Mouse (Mus musculus): ENCODE results near the gene Vmn2r76. TPM values are rescaled to one million over a fixed set of nuclear protein-coding genes. Genes with fewer than 3 reads are reported as not detected.
"Not testable (repeated sequence)": the region's sequence is repeated elsewhere in the genome, so short reads cannot be mapped to it uniquely, and the experiment has no call there.

The Vmn2r76 gene
- total RNA-seq (2014; rRNA removed) (not detected in 2 replicates), polyA plus RNA-seq (2015; fragmentation: Nextera tagmentation; extraction: Ambion mirVana) (not detected in 2 replicates)

- no peaks in the 10 kb centered on the region for H3K27me3 ChIP-seq (ENCODE audit: insufficient read depth, low read length)
- 77% methylated on average over 1 of the region's 1 CpGs for whole genome bisulfite sequencing
Observed at GRCm38 (mm10) chr7:86246208-86246607, at the start of gene Vmn2r76. Gene Vmn2r76 (minus strand): TSS chr7:86246308.

GRCm38 (mm10) chr7:86277072-86277471, 31.0 kb upstream of the Vmn2r76 start, which contains the start of gene Olfr310:
Gene Olfr310 (minus strand): TSS chr7:86277172.
- ATAC-seq (no peak), DNase-seq (ENCODE audit: low spot score) (no peak)
- no peak for TF ChIP-seq CTCF (IDR thresholded peaks at IDR 0.05; ENCODE audit: low read depth)
- Histone ChIP-seq H3K36me3 (ENCODE audit: insufficient read depth, low read length) (no peaks in the 10 kb centered on the region), H3K4me1 (ENCODE audit: insufficient read depth, low read length) (no peaks in the 10 kb centered on the region), H3K27ac (no peak within 1 kb of the TSS), H3K9me3 (ENCODE audit: low read length) (no peaks in the 10 kb centered on the region), H3K4me3 (ENCODE audit: low read length) (no peak within 1 kb of the TSS), H3K9ac (replicated peaks; ENCODE audit: low read length) (no peak within 1 kb of the TSS), H3K4me2 (ENCODE audit: low read depth, low read length) (no peak within 1 kb of the TSS), H3K27me3 (ENCODE audit: insufficient read depth, low read length) (no peaks in the 10 kb centered on the region)
- whole genome bisulfite sequencing: 64% methylated on average over 1 of the region's 1 CpGs

More at GRCm38 (mm10) chr7:86246208-86246607, at the start of gene Vmn2r76:
- no peak for ATAC-seq
- Histone ChIP-seq H3K27ac (no peak within 1 kb of the TSS), H3K9ac (replicated peaks; ENCODE audit: low read length) (no peak within 1 kb of the TSS), H3K36me3 (ENCODE audit: insufficient read depth, low read length) (no peaks in the 10 kb centered on the region), H3K4me1 (ENCODE audit: insufficient read depth, low read length) (no peaks in the 10 kb centered on the region), H3K4me2 (ENCODE audit: low read depth, low read length) (no peak within 1 kb of the TSS), H3K4me3 (ENCODE audit: low read length) (no peak within 1 kb of the TSS), H3K9me3 (ENCODE audit: low read length) (no peaks in the 10 kb centered on the region)
- DNase-seq (ENCODE audit: low spot score): no peak
- no peak for TF ChIP-seq CTCF (IDR thresholded peaks at IDR 0.05; ENCODE audit: low read depth)

GRCm38 (mm10) chr7:86211345-86211744, 34.8 kb downstream of the Vmn2r76 start:
- ATAC-seq (no peak), DNase-seq (ENCODE audit: low spot score) (peak; percentile 48)
- Histone ChIP-seq H3K27ac (no peak overlapping the region), H3K9ac (replicated peaks; ENCODE audit: low read length) (no peak overlapping the region), H3K4me2 (ENCODE audit: low read depth, low read length) (no peak overlapping the region), H3K27me3 (ENCODE audit: insufficient read depth, low read length) (no peaks in the 10 kb centered on the region), H3K4me3 (ENCODE audit: low read length) (no peak overlapping the region), H3K9me3 (ENCODE audit: low read length) (0 out of 2 replicates have a peak, but pooled peaks cover 2% of the 10 kb centered on the region), H3K36me3 (ENCODE audit: insufficient read depth, low read length) (no peaks in the 10 kb centered on the region), H3K4me1 (ENCODE audit: insufficient read depth, low read length) (no peaks in the 10 kb centered on the region)
- TF ChIP-seq CTCF (IDR thresholded peaks at IDR 0.05; ENCODE audit: low read depth): peak; percentile 63

- H3K4me3 ChIP-seq (ENCODE audit: low read length); H3K9ac ChIP-seq (replicated peaks; ENCODE audit: low read length); H3K4me1 ChIP-seq (ENCODE audit: insufficient read depth, low read length); DNase-seq (ENCODE audit: low spot score); H3K36me3 ChIP-seq (ENCODE audit: insufficient read depth, low read length); H3K4me2 ChIP-seq (ENCODE audit: low read depth, low read length); H3K9me3 ChIP-seq (ENCODE audit: low read length); ATAC-seq; H3K27me3 ChIP-seq (ENCODE audit: insufficient read depth, low read length); H3K27ac ChIP-seq: not testable (repeated sequence)
- WGBS: 63% methylated on average over 1 of the region's 1 CpGs
Observed at GRCm38 (mm10) chr7:86171678-86172077, 74.4 kb downstream of the Vmn2r76 start, which contains the start of gene Vmn2r75. Gene Vmn2r75 (minus strand): TSS chr7:86171778.

Other genes starting within 250 kb of the Vmn2r76 start
- not detected in 2 replicates for gene Vmn2r75, start 74.5 kb downstream of the Vmn2r76 start, total RNA-seq (2014; rRNA removed)
- gene Vmn2r75, start 74.5 kb downstream of the Vmn2r76 start, polyA plus RNA-seq (2015; fragmentation: Nextera tagmentation; extraction: Ambion mirVana): not detected in 2 replicates
- gene Olfr310, start 30.9 kb upstream of the Vmn2r76 start, total RNA-seq (2014; rRNA removed): not detected in 2 replicates
- not detected in 2 replicates for gene Olfr310, start 30.9 kb upstream of the Vmn2r76 start, polyA plus RNA-seq (2015; fragmentation: Nextera tagmentation; extraction: Ambion mirVana)
- not detected in 2 replicates for gene Olfr309, start 67.4 kb upstream of the Vmn2r76 start, total RNA-seq (2014; rRNA removed)
- not detected in 2 replicates for gene Olfr309, start 67.4 kb upstream of the Vmn2r76 start, polyA plus RNA-seq (2015; fragmentation: Nextera tagmentation; extraction: Ambion mirVana)
- not detected in 2 replicates for gene Olfr308, start 79.3 kb upstream of the Vmn2r76 start, total RNA-seq (2014; rRNA removed)
- gene Olfr308, start 79.3 kb upstream of the Vmn2r76 start, polyA plus RNA-seq (2015; fragmentation: Nextera tagmentation; extraction: Ambion mirVana): not detected in 2 replicates
- not detected in 2 replicates for gene Olfr307, start 91.3 kb upstream of the Vmn2r76 start, total RNA-seq (2014; rRNA removed)
- not detected in 2 replicates for gene Olfr307, start 91.3 kb upstream of the Vmn2r76 start, polyA plus RNA-seq (2015; fragmentation: Nextera tagmentation; extraction: Ambion mirVana)
- not detected in 2 replicates for gene Olfr305, start 120.6 kb upstream of the Vmn2r76 start, total RNA-seq (2014; rRNA removed)
- not detected in 2 replicates for gene Olfr305, start 120.6 kb upstream of the Vmn2r76 start, polyA plus RNA-seq (2015; fragmentation: Nextera tagmentation; extraction: Ambion mirVana)
- gene Olfr304, start 140.3 kb upstream of the Vmn2r76 start, total RNA-seq (2014; rRNA removed): not detected in 2 replicates
- not detected in 2 replicates for gene Olfr304, start 140.3 kb upstream of the Vmn2r76 start, polyA plus RNA-seq (2015; fragmentation: Nextera tagmentation; extraction: Ambion mirVana)
- not detected in 2 replicates for gene Olfr303, start 151.5 kb upstream of the Vmn2r76 start, total RNA-seq (2014; rRNA removed)
- not detected in 2 replicates for gene Olfr303, start 151.5 kb upstream of the Vmn2r76 start, polyA plus RNA-seq (2015; fragmentation: Nextera tagmentation; extraction: Ambion mirVana)
- gene Olfr301, start 157.5 kb upstream of the Vmn2r76 start, total RNA-seq (2014; rRNA removed): not detected in 2 replicates
- not detected in 2 replicates for gene Olfr301, start 157.5 kb upstream of the Vmn2r76 start, polyA plus RNA-seq (2015; fragmentation: Nextera tagmentation; extraction: Ambion mirVana)
- gene Olfr299, start 213.6 kb upstream of the Vmn2r76 start, total RNA-seq (2014; rRNA removed): not detected in 2 replicates
- not detected in 2 replicates for gene Olfr299, start 213.6 kb upstream of the Vmn2r76 start, polyA plus RNA-seq (2015; fragmentation: Nextera tagmentation; extraction: Ambion mirVana)
- gene Olfr298, start 246.2 kb upstream of the Vmn2r76 start, total RNA-seq (2014; rRNA removed): not detected in 2 replicates
- not detected in 2 replicates for gene Olfr298, start 246.2 kb upstream of the Vmn2r76 start, polyA plus RNA-seq (2015; fragmentation: Nextera tagmentation; extraction: Ambion mirVana)

Data from hindbrain, postnatal 0 days (tissue).